Mouse (Mus musculus) T-cell, adult 66 days (primary cell): Measurements from ENCODE around the gene Gm5142. TPM values are rescaled to one million over a fixed set of nuclear protein-coding genes. Genes with fewer than 3 reads are reported as not detected.

Source experiments
- total RNA-seq, 2 experiments: library from RNA; stranded (reverse); gene quantifications; 3 replicates in 1 of 2; 4 replicates in 1 of 2; pipeline ENCODE4 v1.2.4; 2023

Gene Gm5142
- total RNA-seq, result not detected

DNA sequence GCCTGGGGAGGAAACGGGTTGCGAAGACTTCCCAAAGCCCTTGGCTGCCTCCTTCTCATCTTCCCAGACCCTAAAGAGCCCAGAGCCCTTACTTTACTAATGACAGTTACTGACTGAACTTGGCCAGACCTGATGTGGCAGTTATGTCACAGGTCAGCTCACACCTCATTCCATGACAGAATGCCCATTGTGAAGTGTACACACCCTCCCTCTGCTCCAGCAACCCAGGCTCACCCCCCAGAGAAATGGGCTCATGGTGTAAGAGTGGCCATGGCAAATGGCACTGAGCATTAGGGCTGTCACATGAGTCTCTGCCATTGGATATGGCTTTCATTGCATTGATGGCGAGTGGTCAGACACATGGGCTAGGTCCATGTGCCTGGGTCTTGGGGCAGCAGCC is at the start of gene Gm5142:
Gm5142 (minus strand) TSS at position 101 of the 400 bp plus-strand sequence.

DNA sequence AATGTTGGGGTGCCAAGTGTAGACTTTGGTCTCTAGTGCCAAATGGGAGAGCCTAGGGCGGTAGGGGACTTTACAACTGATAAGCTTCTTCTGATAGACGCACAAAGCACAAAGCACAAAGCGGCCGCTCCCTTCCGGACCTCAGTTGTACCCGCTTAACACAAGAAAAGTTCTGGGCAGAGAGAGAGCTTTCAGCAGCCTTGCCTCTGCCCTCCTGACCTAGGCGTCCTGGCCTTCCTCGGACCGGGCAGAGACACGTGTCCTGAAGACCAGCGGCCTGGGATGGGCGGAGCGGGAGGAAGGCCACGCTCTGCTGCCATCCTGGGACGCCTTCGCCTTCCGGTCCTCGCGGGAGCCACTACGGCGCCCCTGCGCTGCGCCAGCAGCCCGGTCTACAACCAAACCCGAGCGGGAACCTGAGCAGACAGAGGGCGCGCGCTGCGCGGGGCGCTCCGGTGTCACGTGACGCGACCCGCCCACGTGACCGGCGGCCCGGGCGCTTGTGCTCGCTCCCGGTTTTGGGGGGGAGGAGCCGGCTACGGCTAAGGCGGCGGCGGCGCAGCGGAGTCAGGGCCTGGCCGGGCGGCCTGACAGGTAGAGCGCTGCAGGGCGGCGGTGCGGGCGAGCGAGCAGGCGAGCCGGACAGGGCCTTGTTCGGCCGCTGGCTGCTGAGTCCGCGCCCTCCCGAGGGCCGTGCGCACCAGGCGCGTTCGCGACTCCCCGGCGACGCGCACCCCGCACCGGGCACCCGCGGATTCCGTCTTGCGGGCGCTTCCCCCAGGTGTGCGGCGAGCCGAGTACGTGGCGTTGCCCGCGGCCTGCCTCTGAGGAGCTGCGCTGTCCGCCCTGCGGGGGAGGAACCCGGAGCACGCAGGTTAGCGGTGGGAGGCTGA is 22.4 kb upstream of the Gm5142 start, which contains the start of gene Rcbtb1:
Rcbtb1 (plus strand) TSS at position 499 of the 893 bp plus-strand sequence.

DNA sequence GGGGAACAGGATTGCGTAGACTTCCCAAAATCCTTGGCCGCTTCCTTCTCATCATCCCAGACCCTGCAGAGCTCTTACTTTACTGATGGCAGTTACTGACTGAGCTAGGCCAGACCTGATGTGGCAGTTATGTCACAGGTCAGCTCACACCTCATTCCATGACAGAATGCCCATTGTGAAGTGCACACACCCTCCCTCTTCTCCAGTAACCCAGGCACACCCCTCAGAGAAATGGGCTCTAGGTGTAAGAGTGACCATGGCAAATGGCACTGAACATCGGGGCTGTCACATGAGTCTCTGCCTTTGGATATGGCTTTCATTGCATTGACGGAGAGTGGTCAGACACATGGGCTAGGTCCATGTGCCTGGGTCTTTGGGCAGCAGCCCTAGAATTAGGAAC is 35.8 kb downstream of the Gm5142 start, which contains the start of gene 1700129C05Rik:
1700129C05Rik (minus strand) TSS at position 101 of the 400 bp plus-strand sequence.

Other genes with a start within 250 kb of the Gm5142 start
- not detected for gene 1700129C05Rik, start 35.9 kb downstream of the Gm5142 start, total RNA-seq
- 10 to 100 TPM; 95.2 to 96.2 TPM for gene Rcbtb1, start 22.5 kb upstream of the Gm5142 start, total RNA-seq
- gene Gm6904, start 81.5 kb upstream of the Gm5142 start, total RNA-seq, result 1 to 10 TPM; 4.9 to 9.4 TPM
- 1 to 10 TPM; 5.6 to 7.0 TPM for gene Phf11a, start 118.8 kb upstream of the Gm5142 start, total RNA-seq
- gene Phf11b, start 162.6 kb upstream of the Gm5142 start, total RNA-seq, result 10 to 100 TPM; 35.7 to 46.0 TPM
- gene Phf11d, start 186.7 kb upstream of the Gm5142 start, total RNA-seq, result 10 to 100 TPM; 12.6 to 13.3 TPM
- 10 to 100 TPM; 17.4 to 21.0 TPM for gene Phf11c, start 216.6 kb upstream of the Gm5142 start, total RNA-seq